Mouse (Mus musculus): ENCODE data around the gene Il9r. TPM values are rescaled to one million over a fixed set of nuclear protein-coding genes. Genes with fewer than 3 reads are reported as not detected.
A peak's percentile ranks its signal among the peaks of the same experiment; 100 is the strongest.

Il9r gene
- polyA plus RNA-seq, 1 experiment from 2014 or later: not detected

DNA sequence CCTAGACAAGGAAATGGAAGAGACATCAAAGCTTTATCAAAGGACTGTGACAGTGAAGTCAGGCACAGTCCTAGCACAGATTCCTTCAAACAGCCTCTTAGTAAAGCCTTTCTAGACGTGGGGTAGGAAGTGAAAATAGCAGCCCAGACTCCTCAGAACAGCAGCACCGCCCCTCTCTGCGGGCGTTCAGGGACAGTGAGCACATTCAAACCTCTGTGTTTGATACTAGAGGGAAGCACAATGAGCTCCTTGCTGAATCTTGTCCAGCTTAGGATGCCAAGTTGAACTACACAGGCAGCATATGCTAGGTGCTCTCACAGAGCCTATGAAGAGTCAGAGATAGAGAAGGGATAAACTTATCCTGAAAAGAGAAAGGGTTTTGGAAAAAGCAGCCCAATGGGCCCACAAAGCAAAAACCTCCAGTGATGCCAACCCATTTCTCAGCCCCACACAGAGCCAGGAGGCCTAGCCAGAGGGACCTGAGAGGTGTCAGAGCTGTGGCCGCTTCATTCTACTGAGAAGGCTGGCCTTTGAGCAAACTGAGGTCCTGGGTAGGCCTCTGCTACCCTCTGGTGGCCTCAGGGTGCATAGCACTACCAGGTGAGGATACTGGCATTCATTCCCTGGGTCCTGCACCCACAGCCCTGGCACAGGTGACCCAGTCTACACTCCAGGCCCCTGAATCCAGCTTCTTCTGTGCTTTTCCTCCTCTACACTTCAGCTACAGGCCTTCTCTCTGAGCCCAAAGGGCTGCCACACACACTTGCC lies 38.2 kb upstream of the Il9r start:
- Histone ChIP-seq H3K4me3 (ENCODE audit: low read depth, low read length) (no peak overlapping the region), H3K27ac (ENCODE audit: low read length) (no peak overlapping the region)

DNA sequence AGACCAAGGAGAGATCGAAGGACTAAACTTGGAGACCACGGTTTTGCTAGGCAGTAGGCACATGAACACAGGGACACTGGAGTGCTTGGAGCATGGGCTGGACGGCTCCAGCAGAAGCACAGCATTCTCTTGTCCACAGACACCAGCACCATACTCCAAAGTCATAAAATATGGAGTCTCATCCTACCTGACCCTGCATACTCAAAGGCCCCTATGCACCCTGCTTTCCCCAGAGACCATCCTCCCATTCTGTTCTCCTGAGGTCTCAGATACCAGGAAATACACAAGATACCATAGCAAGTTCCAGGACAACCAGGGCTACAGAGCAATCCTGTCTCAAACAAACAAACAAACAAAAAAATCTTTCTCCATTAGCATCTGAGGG lies 37.3 kb upstream of the Il9r start:
- Histone ChIP-seq H3K4me2 (ENCODE audit: low read length) (no peak overlapping the region), H3K9ac (ENCODE audit: low read depth, low read length) (no peak overlapping the region), H3K36me3 (ENCODE audit: control insufficient read depth, insufficient read depth, low read length) (peaks cover 10% of the 10 kb centered on the region), H3K27ac (ENCODE audit: low read length) (no peak overlapping the region), H3K9me3 (replicated peaks; ENCODE audit: control insufficient read depth, low read length, poor library complexity, severe bottlenecking) (no peaks in the 10 kb centered on the region), H3K4me3 (ENCODE audit: low read depth, low read length) (no peak overlapping the region), H3K4me1 (ENCODE audit: control insufficient read depth, insufficient read depth, low read length) (peaks cover 17% of the 10 kb centered on the region), H3K27me3 (ENCODE audit: control insufficient read depth, insufficient read depth, low read depth, low read length) (no peaks in the 10 kb centered on the region)
- 93% methylated on average over 3 of the region's 3 CpGs for WGBS
- no peak for ATAC-seq

More for the DNA sequence above, 38.2 kb upstream of the Il9r start:
- Histone ChIP-seq H3K27me3 (ENCODE audit: control insufficient read depth, insufficient read depth, low read depth, low read length) (no peaks in the 10 kb centered on the region), H3K36me3 (ENCODE audit: control insufficient read depth, insufficient read depth, low read length) (peaks cover 10% of the 10 kb centered on the region), H3K4me2 (ENCODE audit: low read length) (no peak overlapping the region), H3K9me3 (replicated peaks; ENCODE audit: control insufficient read depth, low read length, poor library complexity, severe bottlenecking) (no peaks in the 10 kb centered on the region), H3K9ac (ENCODE audit: low read depth, low read length) (no peak overlapping the region), H3K4me1 (ENCODE audit: control insufficient read depth, insufficient read depth, low read length) (peaks cover 17% of the 10 kb centered on the region)
- ATAC-seq: peak; percentile 49; the same call in 1 of the 2 replicates
- WGBS: 63% methylated on average over 5 of the region's 5 CpGs

DNA sequence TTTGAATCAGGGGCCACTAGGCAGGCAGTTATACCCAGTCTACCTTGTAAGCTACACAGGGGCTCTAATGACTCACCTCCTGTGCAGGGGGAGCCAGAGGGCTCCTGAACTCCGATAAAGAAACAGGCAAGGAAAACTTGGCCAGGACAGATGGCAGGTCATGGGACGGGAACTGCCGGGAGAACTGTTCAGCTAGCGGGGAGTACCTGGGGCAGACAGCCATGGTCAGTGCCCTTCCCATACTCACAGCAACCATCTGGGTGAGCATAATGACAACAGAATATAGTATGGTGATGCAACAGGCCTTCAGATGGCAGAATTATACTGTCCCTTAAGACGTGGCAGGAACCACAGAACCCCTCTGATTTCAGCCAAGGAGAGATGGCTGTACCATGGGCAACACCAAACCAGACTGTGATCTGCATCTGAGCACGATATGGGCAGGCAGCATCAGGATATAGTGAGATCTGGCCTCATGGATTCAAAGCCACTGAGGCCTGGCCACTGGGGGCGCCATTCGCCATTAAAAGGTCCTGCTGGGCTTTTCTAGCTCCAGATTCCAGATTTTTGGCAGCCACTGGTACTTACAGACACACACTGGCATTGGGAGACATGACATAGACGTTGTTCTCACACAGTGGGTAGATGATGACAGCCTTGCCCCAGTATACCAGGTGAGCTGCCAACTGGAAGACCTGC lies 36.8 kb upstream of the Il9r start:
- Histone ChIP-seq H3K4me3 (ENCODE audit: low read depth, low read length) (no peak overlapping the region), H3K4me2 (ENCODE audit: low read length) (no peak overlapping the region), H3K27me3 (ENCODE audit: control insufficient read depth, insufficient read depth, low read depth, low read length) (no peaks in the 10 kb centered on the region), H3K27ac (ENCODE audit: low read length) (peak overlapping the region; percentile 72), H3K4me1 (ENCODE audit: control insufficient read depth, insufficient read depth, low read length) (peaks cover 17% of the 10 kb centered on the region), H3K9me3 (replicated peaks; ENCODE audit: control insufficient read depth, low read length, poor library complexity, severe bottlenecking) (no peaks in the 10 kb centered on the region), H3K9ac (ENCODE audit: low read depth, low read length) (no peak overlapping the region), H3K36me3 (ENCODE audit: control insufficient read depth, insufficient read depth, low read length) (peaks cover 11% of the 10 kb centered on the region)
- ATAC-seq: no peak
- 57% methylated on average over 9 of the region's 9 CpGs for WGBS

DNA sequence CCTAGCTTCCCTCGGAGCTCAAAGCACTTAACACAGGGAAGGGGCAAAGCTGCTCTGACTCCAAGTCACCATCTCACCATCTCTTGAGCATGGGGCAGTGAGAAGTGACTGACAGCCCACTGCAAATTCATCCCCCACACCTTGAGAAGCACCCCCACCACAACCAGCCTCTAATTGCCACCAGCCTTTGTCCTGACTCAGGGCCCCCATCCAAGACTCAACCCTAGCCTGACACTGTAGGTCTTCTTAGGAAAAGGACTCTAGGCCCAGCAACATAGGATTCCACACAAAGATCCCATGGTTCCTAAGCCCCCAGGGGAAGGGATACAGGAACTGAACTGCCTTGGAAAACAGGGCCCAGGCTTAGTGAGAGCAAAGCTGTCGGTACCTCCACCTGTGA lies 36.1 kb upstream of the Il9r start:
- no peaks in the 10 kb centered on the region for H3K27me3 ChIP-seq (ENCODE audit: control insufficient read depth, insufficient read depth, low read depth, low read length)
- H3K9me3 ChIP-seq (replicated peaks; ENCODE audit: control insufficient read depth, low read length, poor library complexity, severe bottlenecking): no peaks in the 10 kb centered on the region
- peaks cover 17% of the 10 kb centered on the region for H3K4me1 ChIP-seq (ENCODE audit: control insufficient read depth, insufficient read depth, low read length)
- peak; percentile 33; the same call in 1 of the 2 replicates for ATAC-seq
- no peak overlapping the region for H3K4me3 ChIP-seq (ENCODE audit: low read depth, low read length)
- H3K27ac ChIP-seq (ENCODE audit: low read length): peak overlapping the region; percentile 72
- H3K9ac ChIP-seq (ENCODE audit: low read depth, low read length): no peak overlapping the region
- no peak overlapping the region for H3K4me2 ChIP-seq (ENCODE audit: low read length)
- H3K36me3 ChIP-seq (ENCODE audit: control insufficient read depth, insufficient read depth, low read length): peaks cover 11% of the 10 kb centered on the region
- WGBS: 58% methylated on average over 2 of the region's 2 CpGs

DNA sequence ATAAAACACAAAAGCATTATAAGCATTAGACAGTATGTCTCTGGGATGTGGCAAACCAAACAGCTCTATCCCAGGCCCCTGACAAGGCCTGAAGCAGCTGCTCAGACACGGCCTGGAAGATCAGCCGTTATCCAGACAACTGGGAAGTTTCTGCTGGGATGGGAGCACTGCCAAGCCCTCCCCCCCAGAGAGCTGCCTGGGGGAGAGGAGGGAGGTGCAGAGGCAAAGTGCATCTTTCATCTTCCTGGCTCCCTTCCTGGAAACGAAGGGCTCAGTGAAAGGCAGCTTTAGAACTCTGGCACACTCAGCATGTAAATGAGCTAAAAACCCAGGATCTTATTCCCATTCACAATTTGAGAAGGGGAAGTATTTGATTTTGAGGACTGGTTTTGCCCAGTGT lies 35.6 kb upstream of the Il9r start:
- H3K9ac ChIP-seq (ENCODE audit: low read depth, low read length): no peak overlapping the region
- H3K36me3 ChIP-seq (ENCODE audit: control insufficient read depth, insufficient read depth, low read length): peaks cover 11% of the 10 kb centered on the region
- H3K9me3 ChIP-seq (replicated peaks; ENCODE audit: control insufficient read depth, low read length, poor library complexity, severe bottlenecking): no peaks in the 10 kb centered on the region
- no peak overlapping the region for H3K4me3 ChIP-seq (ENCODE audit: low read depth, low read length)
- H3K27me3 ChIP-seq (ENCODE audit: control insufficient read depth, insufficient read depth, low read depth, low read length): no peaks in the 10 kb centered on the region
- H3K4me2 ChIP-seq (ENCODE audit: low read length): no peak overlapping the region
- ATAC-seq: peak; percentile 72
- peak overlapping the region; percentile 72 for H3K27ac ChIP-seq (ENCODE audit: low read length)
- 20% methylated on average over 3 of the region's 3 CpGs for WGBS
- H3K4me1 ChIP-seq (ENCODE audit: control insufficient read depth, insufficient read depth, low read length): peaks cover 17% of the 10 kb centered on the region

DNA sequence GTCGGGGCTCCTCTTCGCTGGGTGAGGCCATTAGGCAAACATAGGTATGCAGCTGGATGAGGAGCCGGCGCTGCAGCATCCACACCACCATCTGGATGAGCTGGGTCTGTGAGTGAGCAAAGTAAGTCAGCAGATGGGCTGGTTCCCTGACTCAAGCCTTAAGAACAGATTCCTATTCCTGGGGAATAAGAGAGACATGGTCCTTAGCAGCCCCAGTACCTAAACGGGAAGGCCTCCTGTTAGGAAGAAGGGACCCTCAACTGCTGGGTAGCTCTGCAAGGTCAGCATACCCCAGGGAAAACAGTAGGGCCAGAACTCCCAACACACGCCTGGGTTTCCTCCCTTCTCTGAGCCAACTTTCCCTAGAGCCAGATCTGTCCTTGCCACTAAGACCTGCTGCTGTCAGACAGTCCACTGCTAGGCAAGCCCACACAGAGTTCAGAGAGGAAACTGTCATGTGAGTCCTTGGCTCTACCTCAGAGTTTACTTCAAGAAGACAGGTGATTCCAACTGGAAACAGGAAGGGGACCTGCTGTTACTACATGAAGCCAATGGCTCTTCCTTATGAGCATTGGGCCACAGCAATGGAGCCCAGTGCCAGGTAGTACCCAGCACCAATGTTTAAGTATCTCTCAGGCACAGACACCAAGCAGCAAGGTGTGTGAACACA lies 34.9 kb upstream of the Il9r start:
- peaks cover 17% of the 10 kb centered on the region for H3K4me1 ChIP-seq (ENCODE audit: control insufficient read depth, insufficient read depth, low read length)
- no peak overlapping the region for H3K4me2 ChIP-seq (ENCODE audit: low read length)
- WGBS: 89% methylated on average over 6 of the region's 6 CpGs
- peak overlapping the region; percentile 72 for H3K27ac ChIP-seq (ENCODE audit: low read length)
- no peaks in the 10 kb centered on the region for H3K27me3 ChIP-seq (ENCODE audit: control insufficient read depth, insufficient read depth, low read depth, low read length)
- ATAC-seq: no peak
- no peak overlapping the region for H3K9ac ChIP-seq (ENCODE audit: low read depth, low read length)
- H3K36me3 ChIP-seq (ENCODE audit: control insufficient read depth, insufficient read depth, low read length): peaks cover 14% of the 10 kb centered on the region
- H3K4me3 ChIP-seq (ENCODE audit: low read depth, low read length): no peak overlapping the region
- H3K9me3 ChIP-seq (replicated peaks; ENCODE audit: control insufficient read depth, low read length, poor library complexity, severe bottlenecking): no peaks in the 10 kb centered on the region

DNA sequence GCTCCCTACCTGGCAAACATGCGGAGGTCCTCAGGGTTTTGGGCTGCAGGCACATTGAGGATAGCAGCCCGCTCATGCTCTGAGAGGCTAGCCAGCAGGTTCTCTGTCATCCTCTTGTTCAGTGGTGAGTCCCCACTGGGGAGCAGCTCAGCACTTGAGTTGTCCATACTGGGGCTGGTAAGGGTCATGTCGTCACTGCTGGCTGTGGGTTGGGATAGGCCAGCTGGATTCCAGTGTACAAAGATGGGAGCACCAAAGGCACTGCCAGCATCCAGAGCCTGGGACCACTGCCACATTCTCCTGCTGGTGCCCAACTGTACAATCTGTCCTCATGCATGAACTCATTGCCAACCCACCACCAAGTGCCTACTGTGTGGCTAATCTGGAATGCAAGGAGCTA lies 33.8 kb upstream of the Il9r start:
- Histone ChIP-seq H3K9me3 (replicated peaks; ENCODE audit: control insufficient read depth, low read length, poor library complexity, severe bottlenecking) (no peaks in the 10 kb centered on the region), H3K9ac (ENCODE audit: low read depth, low read length) (no peak overlapping the region), H3K36me3 (ENCODE audit: control insufficient read depth, insufficient read depth, low read length) (peaks cover 16% of the 10 kb centered on the region), H3K4me2 (ENCODE audit: low read length) (no peak overlapping the region), H3K4me3 (ENCODE audit: low read depth, low read length) (no peak overlapping the region), H3K27ac (ENCODE audit: low read length) (no peak overlapping the region), H3K27me3 (ENCODE audit: control insufficient read depth, insufficient read depth, low read depth, low read length) (no peaks in the 10 kb centered on the region), H3K4me1 (ENCODE audit: control insufficient read depth, insufficient read depth, low read length) (peaks cover 17% of the 10 kb centered on the region)
- WGBS: 89% methylated on average over 3 of the region's 3 CpGs
- no peak for ATAC-seq

DNA sequence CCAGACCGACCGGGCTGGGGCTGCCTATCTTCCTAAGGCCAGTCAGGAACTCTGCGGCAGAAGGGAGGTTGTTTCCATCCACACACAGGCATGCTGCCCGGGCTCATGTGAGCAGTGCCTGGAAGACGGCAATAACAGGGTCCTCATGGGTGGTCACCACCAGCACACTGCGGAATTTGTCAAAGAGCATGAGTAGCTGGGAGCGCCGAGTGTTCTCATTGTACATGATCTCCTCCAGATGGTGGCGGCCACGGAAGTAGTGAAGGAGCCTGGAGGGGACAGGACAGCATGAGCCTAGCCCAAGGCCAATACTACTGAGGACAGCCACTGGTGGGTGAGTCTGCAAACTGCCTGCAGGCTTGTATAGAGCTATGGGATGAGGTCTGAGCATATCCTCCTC lies 32.8 kb upstream of the Il9r start:
- Histone ChIP-seq H3K9me3 (replicated peaks; ENCODE audit: control insufficient read depth, low read length, poor library complexity, severe bottlenecking) (no peaks in the 10 kb centered on the region), H3K9ac (ENCODE audit: low read depth, low read length) (no peak overlapping the region), H3K4me3 (ENCODE audit: low read depth, low read length) (no peak overlapping the region), H3K27ac (ENCODE audit: low read length) (no peak overlapping the region), H3K4me1 (ENCODE audit: control insufficient read depth, insufficient read depth, low read length) (peaks cover 18% of the 10 kb centered on the region), H3K4me2 (ENCODE audit: low read length) (no peak overlapping the region), H3K36me3 (ENCODE audit: control insufficient read depth, insufficient read depth, low read length) (peaks cover 16% of the 10 kb centered on the region), H3K27me3 (ENCODE audit: control insufficient read depth, insufficient read depth, low read depth, low read length) (no peaks in the 10 kb centered on the region)
- 76% methylated on average over 10 of the region's 10 CpGs for WGBS
- no peak for ATAC-seq

DNA sequence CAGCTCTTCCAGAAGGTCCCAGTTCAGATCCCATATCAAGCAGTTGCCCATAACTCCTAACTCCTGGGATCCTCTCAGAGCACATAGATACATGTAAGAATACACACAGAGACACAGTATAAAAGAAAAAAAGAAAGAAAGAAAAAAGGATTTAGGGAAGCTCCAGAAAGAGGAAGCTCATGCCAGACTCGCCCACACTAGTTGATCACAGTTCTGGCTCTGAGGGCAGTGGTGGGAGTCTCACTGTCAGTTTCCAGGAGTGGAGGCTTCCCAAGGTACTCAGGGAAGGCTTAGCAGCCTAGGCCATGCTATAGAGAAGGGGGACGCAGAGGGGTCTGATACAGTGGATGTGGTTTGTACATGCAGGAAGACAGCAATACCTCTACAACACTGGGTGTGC lies 31.0 kb upstream of the Il9r start:
- H3K36me3 ChIP-seq (ENCODE audit: control insufficient read depth, insufficient read depth, low read length): peaks cover 16% of the 10 kb centered on the region
- 94% methylated on average over 2 of the region's 2 CpGs for WGBS
- no peak overlapping the region for H3K4me2 ChIP-seq (ENCODE audit: low read length)
- H3K9me3 ChIP-seq (replicated peaks; ENCODE audit: control insufficient read depth, low read length, poor library complexity, severe bottlenecking): no peaks in the 10 kb centered on the region
- no peak overlapping the region for H3K4me3 ChIP-seq (ENCODE audit: low read depth, low read length)
- H3K27ac ChIP-seq (ENCODE audit: low read length): no peak overlapping the region
- H3K27me3 ChIP-seq (ENCODE audit: control insufficient read depth, insufficient read depth, low read depth, low read length): no peaks in the 10 kb centered on the region
- no peak for ATAC-seq
- peaks cover 23% of the 10 kb centered on the region for H3K4me1 ChIP-seq (ENCODE audit: control insufficient read depth, insufficient read depth, low read length)
- H3K9ac ChIP-seq (ENCODE audit: low read depth, low read length): no peak overlapping the region

Data from midbrain, embryonic 16.5 days (tissue).